Mouse (Mus musculus) c-Kit-positive CD71-positive TER-119-negative erythroid progenitor cells, embryonic 14.5 days (primary cell): ENCODE data around the gene Kirrel3.

Experiments used
- DNase-seq: peaks from one replicate; pipeline ENCODE4 v3.0.0-alpha.2; 2013; ENCODE audit warnings: low read depth

Kirrel3 gene

DNA sequence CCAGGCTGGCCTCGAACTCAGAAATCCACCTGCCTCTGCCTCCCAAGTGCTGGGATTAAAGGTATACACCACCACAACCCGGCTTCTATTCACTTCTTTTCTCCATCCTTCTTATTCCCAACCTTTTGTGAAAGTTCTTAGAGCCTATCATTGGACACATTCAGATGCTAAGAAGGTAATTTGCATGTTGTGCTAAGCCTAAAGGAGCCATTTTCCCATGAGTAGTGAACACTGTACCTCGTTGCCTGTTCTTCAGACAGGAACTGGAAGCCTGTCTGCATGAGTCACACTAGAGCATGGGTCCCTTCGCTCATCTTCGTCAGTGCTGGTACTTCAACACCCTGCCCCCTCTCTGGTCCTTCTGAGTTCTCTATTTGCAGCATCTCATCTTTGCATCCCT, 268.2 kb downstream of the Kirrel3 start:
- DNase-seq = no peak

DNA sequence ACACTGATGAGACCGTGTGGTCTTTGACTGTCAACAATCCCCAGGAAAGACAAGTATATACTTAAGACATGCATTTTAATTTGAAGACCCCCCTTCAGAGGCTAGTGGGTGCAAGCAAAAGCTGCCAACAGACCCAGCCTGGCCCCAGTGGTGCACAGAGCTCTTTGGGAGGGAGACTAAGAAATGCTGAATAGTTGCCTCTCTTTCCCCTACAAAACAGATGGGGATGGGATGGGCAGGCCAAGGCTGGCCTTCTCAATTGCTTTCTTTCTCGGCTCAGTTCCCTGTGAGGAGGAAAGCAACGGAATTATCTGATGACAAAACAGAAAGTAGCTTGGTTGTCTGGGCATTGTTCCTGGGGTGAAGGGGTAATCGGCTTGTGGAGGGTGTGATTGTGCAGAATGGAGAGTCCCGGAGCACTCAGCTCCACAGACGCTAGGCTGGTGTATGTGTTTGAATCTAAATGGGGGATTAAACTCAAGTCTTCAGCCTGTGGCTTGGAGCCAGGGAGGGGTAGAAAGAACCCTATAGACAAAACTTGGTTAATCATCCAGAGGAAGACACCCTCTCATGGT, 268.9 kb downstream of the Kirrel3 start:
- no peak for DNase-seq

- no peak for DNase-seq
These were observed 270.4 kb downstream of the Kirrel3 start for GRCm38 (mm10) chr9:34756055-34756454.

- DNase-seq = no peak
These were observed 273.2 kb downstream of the Kirrel3 start for GRCm38 (mm10) chr9:34758925-34759324.

GRCm38 (mm10) chr9:34760521-34760920, 274.8 kb downstream of the Kirrel3 start:
- no peak for DNase-seq

- no peak for DNase-seq
These were observed 281.3 kb downstream of the Kirrel3 start for GRCm38 (mm10) chr9:34766792-34767623.

DNA sequence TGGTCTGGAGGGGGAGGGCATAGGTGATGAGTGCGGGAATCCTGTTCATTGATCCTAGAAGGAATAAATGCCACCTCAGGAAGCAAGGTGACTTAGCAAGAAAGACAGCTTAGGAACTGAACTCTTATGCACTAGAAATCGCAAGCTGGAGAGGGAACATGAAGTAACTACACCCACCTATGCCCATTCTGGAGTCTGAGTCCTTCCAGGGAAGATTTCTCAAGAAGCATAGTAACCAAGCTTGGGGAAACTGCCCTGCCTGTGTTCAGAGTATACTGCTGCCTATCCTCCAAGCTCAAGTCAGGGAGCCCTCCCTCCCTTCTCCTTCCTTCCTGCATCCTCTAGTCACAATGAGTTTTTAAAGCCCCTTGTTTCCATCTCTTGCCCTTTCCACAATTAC, 283.3 kb downstream of the Kirrel3 start:
- DNase-seq = no peak

DNA sequence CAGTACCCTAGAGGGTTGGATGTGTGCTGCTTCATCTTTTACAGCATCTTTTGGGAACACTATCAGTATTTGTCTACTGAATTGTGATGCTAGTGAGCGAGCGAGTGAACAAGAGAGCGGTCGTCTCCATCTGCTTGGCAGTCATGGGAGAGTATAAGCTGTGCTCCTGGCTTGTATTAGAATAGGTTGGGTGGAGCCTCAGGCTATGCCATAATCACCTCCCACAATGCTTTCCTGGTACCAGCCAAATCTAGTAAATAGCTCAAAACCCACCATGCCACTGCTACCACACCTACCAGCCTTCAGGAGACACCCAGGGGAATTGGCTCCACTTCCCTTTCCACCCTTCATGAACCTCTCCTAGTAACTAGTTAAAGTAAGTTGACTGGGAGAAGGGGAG, 285.3 kb downstream of the Kirrel3 start:
- no peak for DNase-seq

DNA sequence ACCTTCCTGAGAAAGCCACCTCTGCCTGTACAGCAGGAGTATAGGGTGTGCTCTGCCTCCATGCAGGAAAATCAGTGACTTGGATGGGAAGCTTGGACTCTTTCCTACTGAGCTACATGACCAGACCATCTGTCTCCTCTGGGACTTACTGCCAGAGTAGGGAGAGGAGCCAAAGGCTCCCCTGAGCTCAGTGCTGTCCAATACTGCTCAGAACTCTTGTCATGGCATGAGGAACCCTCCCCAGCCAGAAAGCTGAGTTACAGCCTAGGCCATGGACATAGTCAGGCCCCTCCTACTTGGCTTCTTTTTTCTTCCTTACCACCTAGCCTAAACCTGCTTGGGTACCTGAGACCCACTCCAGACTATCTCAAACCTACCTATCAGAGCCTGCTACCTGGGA, 285.7 kb downstream of the Kirrel3 start:
- no peak for DNase-seq

GRCm38 (mm10) chr9:34772022-34772437, 286.3 kb downstream of the Kirrel3 start:
- no peak for DNase-seq

- DNase-seq = no peak
These were observed 295.7 kb downstream of the Kirrel3 start for GRCm38 (mm10) chr9:34781356-34781755.

- DNase-seq = no peak
These were observed 302.2 kb downstream of the Kirrel3 start for GRCm38 (mm10) chr9:34787915-34788314.

DNA sequence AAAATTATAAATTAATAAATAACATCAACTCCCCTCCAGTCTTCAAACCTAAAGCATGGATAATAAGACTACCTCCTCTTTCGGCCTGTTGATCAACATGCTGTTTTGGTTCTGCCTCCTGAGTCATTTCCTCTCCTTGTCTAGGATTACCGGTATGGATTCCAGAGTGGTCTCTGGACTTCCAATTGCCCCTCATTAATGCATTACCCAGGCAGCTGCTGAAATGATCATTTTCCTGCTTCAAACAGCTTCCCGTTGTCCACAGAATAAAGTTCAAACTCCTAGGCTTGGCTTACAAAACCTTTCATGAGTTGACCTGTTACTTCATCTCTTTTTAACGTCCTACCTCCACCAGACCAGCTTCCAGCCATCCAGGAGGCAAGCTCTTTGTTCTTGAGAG, 309.5 kb downstream of the Kirrel3 start:
- no peak for DNase-seq

DNA sequence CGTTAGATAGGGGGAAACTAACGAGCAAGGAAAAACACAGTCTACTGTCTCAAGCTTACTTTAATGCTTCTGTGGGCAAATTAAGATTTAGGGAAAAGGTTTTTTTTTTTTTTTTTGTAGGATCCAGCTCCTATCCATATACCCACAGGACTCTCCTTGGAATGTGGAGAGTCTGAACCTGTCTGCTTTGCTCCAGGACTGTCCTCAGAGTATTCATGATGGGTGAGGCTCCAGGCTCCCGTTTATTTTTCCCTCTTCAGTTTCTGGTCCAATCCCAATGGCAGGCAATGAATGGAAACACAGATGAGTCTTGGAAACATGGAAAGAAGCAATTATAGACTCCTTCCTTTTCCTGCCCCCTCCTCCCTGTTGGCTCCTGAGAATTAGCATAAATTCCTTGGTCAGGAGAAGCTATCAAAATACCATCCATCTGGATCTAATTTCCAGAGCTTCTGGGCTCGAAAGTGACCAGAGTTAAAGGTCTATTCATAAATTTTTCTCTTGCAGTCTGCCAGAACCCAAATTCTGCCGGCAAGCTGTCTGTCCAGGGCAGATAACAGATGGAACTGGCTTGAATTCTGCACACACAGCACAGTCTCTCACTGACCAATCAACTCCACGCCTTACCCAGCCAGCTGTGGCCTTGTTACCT, 312.1 kb downstream of the Kirrel3 start:
- DNase-seq = no peak

DNA sequence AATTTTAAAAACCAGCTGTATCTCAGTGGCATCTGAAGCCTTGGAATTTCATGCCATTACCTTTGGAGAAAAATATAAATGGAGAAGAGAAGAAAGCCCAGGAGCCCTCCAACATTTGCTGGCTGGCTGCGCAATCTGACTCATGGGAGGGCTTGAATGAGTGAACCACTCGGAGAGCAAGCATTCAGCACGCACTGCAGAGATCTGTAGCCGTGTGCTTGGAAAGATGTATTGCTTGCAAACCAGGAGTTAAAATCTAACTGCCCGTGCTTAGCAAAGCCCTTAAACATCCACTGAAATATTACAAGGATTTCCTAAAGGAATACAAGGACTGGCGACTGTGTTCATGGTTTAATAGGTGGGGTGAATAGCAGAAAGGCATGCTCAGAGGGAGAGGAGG, 316.0 kb downstream of the Kirrel3 start:
- no peak for DNase-seq

DNA sequence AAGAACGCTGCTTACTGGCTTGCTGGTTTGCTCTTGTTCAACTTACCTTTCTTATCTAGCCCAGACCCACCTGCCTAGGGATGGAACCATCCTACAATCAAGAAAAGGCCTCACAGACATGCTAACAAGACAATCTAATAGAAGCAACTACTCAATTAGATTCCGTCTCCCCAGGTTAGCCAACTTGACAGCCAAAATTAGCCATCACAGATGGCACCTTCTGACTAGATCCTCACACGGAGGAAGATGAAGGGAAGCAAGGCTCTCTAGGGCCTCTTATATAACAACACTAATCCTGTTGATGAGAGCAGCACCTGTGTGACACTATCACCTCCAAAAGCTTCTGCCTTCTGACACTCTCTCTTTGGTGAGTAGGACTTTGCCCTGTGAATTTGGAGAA, 321.2 kb downstream of the Kirrel3 start:
- no peak for DNase-seq

GRCm38 (mm10) chr9:34809993-34810513, 324.4 kb downstream of the Kirrel3 start:
- DNase-seq = no peak

DNA sequence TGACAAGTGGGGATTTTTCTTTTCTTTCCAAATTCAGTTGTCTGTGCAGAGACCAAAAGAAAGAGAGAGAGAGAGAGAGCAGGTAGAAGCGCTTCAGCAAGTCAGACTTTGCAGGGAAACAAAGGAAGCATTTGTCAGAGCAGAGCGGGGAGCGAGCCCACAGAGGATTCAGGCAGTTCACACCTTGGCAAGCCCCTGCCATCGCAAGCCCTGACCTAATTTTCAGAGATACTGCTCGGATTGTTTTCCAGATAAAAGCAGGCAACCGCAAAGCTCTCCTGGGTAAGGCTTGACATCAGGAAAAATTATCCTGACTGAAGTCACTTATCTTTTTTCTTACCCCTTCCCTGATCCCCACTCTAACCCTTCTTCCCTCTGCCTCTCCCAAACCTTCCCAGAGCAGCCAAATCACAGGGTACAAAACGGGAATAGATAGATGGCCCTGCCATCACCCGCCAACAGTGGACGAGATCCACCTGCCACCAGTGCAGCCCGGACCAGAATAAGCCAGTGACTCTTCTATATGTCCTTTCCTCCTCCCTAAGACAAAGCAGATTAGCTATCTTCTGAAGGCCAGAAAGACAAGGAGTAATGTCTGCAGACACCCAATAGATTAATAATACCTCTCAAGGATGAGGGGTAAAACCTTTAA, 332.8 kb downstream of the Kirrel3 start:
- no peak for DNase-seq

DNA sequence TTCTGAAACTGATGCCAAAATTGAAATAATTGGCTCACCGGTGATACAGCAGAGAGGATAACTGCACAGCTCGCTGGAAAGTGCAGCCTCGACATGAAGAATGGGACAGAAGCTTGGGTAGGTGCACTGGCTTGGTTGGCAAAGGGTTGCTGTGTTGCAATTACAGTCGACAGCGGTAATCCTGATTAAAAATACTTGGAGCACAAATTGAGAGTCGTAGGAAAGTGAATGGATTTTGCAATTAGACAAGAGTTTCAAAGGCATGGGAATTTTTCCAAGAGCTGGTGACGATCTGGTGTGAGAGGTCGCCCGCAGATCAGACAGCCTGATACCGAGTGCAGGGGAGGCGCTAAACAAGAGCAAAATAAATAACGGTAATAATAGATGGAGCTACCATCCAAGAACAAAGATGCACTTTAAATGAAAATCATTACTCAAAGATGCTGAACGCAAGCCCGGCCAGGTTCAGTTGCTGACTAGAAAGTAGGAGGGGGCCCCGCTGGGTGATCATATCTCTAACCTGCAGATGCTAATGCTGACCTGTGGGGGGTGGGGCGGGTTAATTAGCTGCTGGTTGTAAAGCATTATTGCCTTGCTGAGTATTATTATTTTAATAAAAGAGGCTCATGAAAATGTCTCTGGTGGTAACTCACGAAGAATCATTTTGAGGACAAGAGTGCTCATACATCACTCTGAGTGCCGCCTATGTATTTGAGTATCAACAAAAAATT, 338.8 kb downstream of the Kirrel3 start:
- no peak for DNase-seq

DNA sequence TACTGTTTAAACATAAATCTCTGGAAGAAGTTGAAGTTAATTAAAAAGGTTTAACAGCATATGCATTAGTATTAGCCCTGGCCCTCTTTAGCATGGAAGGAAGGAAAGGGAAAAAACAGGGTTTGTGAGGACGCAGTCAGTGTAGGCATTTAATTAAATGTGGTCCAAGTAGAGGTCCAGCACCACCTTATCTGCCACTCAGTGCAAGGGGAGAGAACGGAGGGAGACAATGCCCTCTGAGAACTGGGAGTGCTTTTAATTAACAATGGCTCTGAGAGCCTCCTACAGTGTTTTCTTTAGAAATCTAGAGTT, 339.4 kb downstream of the Kirrel3 start:
- no peak for DNase-seq

DNA sequence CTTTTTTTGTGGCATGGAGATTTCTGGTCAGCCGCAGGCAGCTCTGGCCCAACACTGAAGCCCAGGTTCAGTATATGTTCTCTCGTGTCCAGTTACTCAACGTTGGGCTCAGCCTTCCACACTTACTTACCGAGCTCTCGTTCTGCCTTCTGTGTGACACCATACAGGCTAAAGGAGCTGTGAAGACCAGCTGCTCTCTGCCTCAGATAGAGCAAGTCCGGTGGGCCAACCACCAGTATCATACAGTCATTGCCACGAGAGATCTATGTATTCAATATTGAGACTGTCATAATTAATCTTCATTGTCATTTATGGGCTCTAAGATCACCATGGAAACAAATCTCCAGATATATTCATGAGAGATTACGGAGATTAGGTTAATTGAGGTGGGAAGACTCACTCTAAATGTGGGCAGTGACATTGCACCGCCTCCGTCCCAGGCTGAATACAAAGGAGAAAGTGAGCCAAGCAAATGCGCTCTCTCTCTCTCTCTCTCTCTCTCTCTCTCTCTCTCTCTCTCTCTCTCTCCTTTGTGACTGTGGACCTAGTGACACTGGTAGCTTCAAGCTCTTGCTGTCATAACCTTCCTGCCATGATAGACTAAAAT, 339.8 kb downstream of the Kirrel3 start:
- DNase-seq = no peak

DNA sequence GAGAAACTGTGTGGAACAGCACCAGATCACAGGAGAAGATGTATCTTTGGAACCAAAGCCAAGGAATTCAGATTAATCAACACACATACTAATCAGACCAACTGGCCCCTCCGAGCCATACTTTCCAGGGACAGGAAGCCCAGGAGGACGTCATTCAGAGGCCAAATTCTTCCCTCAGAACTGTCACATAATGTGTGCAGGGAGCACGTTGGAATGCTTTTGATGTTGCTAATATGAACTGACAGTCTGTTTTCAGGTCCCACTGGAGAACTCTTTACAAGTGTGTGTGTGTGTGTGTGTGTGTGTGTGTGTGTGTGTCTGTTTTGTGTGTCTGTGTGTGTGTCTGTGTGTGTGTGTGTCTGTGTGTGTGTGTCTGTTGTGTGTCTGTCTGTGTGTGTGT, 345.0 kb downstream of the Kirrel3 start:
- DNase-seq = no peak
